Mouse (Mus musculus): ENCODE results near the gene Dld.

DNA sequence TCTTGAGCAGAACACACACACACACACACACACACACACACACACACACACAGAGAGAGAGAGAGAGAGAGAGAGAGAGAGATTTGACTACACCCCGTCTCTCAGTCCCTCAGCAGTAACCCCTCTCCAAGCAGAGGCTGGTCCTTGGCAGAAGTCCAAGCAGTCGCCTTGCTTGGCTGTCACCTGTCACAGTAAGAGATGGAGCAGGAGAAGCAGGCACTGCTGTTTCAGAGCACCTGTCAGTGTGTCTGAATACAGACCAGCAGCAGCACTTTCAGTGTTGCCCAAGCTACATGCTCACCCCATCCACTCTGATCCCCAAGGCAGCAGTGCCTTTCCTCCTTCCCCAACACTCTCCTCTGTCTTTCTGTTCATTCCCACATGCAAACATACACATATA lies 29.6 kb upstream of the Dld start:
- TF ChIP-seq USF2 (IDR thresholded peaks at IDR 0.05; ENCODE audit: borderline replicate concordance in 1 of 2, insufficient read depth in 1 of 2, low read depth in 1 of 2, low read length in 2 of 2) (no peak), POLR2A (IDR thresholded peaks at IDR 0.05; ENCODE audit: control insufficient read depth in 1 of 2, insufficient read depth in 1 of 2, low read depth in 1 of 2, low read length in 2 of 2, poor library complexity in 1 of 2) (no peak), MYC (IDR thresholded peaks at IDR 0.05; ENCODE audit: low read depth, low read length) (no peak), BHLHE40 (IDR thresholded peaks at IDR 0.05; ENCODE audit: borderline replicate concordance, low read depth, low read length) (no peak), CTCF (IDR thresholded peaks at IDR 0.05 in 2 of 3, conservative IDR thresholded peaks at IDR 0.05 in 1 of 3; ENCODE audit: control insufficient read depth in 1 of 3, insufficient read depth in 1 of 3, low read depth in 2 of 3, low read length in 3 of 3, poor library complexity in 1 of 3, severe bottlenecking in 1 of 3) (no peak), ZMIZ1 (IDR thresholded peaks at IDR 0.05; ENCODE audit: low read depth, low read length) (no peak), MEF2A (IDR thresholded peaks at IDR 0.05; ENCODE audit: extremely low read depth, insufficient replicate concordance, low read depth, low read length, poor library complexity, severe bottlenecking) (no peak)
